Mouse (Mus musculus) G1E (cell line): ENCODE measurements around the gene Bcl2l14.

ENCODE experiments used
- CTCF ChIP-seq: IDR thresholded peaks from 2 replicates; pipeline ENCODE4 v1.5.1; 2012; ENCODE audit warnings: low read depth, low read length, inconsistent platforms, mixed read lengths
- GATA1 ChIP-seq: IDR thresholded peaks from 2 replicates; pipeline ENCODE4 v1.6.1; 2012; ENCODE audit warnings: borderline replicate concordance, low read length, inconsistent platforms, mixed read lengths

DNA sequence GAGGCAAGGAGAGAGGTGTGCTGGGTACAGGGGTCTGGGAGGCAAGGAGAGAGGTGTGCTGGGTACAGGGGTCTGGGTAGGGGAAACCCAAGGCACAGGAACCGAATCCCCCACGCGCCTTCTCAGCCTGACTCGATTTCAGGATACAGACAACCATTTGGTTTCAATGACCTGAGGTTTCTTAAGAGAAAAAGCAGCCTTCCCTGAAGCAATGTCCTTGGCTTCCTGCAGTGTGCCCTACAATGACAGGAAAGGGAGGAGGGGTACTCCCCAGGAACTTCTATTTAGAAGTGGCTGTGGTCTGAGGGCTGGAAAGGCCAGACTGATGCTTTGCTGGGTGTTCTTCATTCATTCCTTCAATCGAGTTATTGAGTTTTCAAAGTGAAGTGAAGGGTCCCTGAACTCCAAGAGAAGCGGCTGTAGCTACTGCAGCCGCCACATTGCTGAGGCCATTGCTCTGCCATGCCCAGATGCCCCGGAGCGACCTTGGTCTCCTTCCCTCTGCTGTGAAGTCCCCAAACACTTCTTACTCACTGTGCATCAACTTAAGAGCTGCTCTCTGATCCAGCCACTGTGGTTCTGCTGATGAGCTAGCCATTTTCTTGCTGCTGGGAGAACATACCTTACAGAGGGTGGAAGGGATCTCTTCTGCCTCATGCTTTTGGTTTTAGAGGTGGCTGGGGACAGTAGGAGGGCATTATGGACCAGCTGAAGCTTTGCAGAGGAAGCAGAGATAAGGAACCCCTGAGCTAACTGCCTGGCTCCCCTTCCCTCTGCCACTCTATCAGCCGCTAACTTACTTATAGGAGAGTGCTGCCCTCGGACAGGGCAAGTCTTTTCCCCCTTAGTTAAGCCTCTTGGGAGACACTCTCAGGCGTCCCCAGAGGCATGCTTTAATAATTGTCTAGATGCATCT, 28.5 kb upstream of the Bcl2l14 start:
- no peak for TF ChIP-seq CTCF
- TF ChIP-seq GATA1: no peak
